Mouse (Mus musculus): ENCODE results near the gene Trim8. TPM values are rescaled to one million over a fixed set of nuclear protein-coding genes. Genes with fewer than 3 reads are reported as not detected.

The Trim8 gene
- polyA plus RNA-seq, 1 experiment from 2014 or later: 28.0 TPM

- no peaks in the 10 kb centered on the region for H3K36me3 ChIP-seq
- H3K27me3 ChIP-seq: no peaks in the 10 kb centered on the region
- peak overlapping the region; percentile 96 for H3K4me2 ChIP-seq (replicated peaks)
- peak overlapping the region; percentile 87 for H3K4me3 ChIP-seq
- peaks cover 27% of the 10 kb centered on the region for H3K4me1 ChIP-seq
- peak overlapping the region; percentile 93 for H3K9ac ChIP-seq (replicated peaks)
- H3K27ac ChIP-seq (replicated peaks): peak overlapping the region; percentile 100
- H3K9me3 ChIP-seq: no peaks in the 10 kb centered on the region
- WGBS: under 1% methylated on average over 47 of the region's 50 CpGs
- peak; percentile 17 for ATAC-seq (replicated peaks)
Measured at GRCm38 (mm10) chr19:46500581-46501341, 741 bp upstream of the Trim8 start.

- Histone ChIP-seq H3K4me1 (peaks cover 40% of the 10 kb centered on the region), H3K4me3 (peak overlapping the region; percentile 87), H3K4me2 (replicated peaks) (peak overlapping the region; percentile 96), H3K36me3 (no peaks in the 10 kb centered on the region), H3K9ac (replicated peaks) (peak overlapping the region; percentile 93), H3K27me3 (no peaks in the 10 kb centered on the region), H3K9me3 (no peaks in the 10 kb centered on the region), H3K27ac (replicated peaks) (peak overlapping the region; percentile 100)
- 0% methylated on average over 44 of the region's 46 CpGs for WGBS
- ATAC-seq (replicated peaks): no peak
Measured at GRCm38 (mm10) chr19:46502069-46502455, 560 bp downstream of the Trim8 start.

DNA sequence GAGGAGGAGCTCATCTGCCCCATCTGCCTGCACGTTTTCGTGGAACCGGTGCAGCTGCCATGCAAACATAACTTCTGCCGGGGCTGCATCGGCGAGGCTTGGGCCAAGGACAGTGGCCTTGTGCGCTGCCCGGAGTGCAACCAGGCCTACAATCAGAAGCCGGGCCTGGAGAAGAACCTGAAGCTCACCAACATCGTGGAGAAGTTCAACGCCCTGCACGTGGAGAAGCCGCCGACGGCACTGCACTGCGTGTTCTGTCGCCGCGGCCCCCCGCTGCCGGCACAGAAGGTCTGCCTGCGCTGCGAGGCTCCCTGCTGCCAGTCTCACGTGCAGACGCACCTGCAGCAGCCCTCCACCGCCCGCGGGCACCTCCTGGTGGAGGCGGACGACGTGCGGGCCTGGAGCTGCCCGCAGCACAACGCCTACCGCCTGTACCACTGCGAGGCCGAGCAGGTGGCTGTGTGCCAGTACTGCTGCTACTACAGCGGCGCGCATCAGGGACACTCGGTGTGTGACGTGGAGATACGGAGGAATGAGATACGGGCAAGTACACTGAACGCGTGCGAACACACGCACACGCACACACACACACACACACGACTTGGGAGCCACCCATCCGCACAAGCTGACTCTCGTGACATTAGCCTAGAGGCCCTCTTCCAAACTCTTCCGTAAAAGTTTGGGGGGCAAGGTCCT lies 1.1 kb downstream of the Trim8 start:
- H3K9me3 ChIP-seq: no peaks in the 10 kb centered on the region
- ATAC-seq (replicated peaks): 0 out of 2 replicates have a peak, but pooled peaks have one; percentile 7
- peak overlapping the region; percentile 87 for H3K4me3 ChIP-seq

DNA sequence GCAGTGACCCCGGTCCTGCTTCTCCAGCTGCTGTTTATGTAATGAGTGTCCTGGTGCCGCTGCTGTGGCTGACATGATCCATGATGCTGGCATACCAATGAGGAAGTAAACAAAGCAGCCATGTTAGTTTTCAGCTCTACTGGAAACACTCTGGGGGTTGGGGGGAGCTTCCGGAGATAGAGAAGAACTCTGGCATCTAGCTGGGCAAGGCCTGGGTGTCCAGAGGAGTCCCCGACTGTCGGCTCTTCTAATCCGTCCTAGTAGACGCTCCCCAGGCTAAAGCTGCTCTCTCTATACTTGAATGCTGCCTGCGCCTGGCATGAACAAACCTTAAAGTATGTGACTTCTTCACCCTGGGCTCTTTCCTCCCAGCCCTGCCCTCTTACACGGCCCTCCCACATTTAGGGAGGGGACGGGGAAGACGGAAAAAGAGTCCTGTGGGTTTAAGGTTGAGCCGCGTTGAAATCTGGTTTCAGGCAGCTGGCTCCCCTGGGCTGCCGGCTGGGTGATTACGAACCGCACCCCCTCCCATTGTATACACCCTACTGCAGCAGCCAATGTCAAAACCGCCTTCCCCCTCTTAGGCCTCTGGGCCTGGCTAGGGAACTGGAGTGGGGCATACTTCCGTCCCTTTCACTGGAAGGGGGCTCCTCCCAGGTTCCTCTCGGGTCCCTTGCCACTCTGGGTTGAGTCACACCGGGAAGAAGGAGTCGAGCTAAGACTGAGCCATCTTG lies 2.0 kb downstream of the Trim8 start:
- ATAC-seq (replicated peaks): 0 out of 2 replicates have a peak, but pooled peaks have one; percentile 2
- peak overlapping the region; percentile 100 for H3K27ac ChIP-seq (replicated peaks)
- no peaks in the 10 kb centered on the region for H3K36me3 ChIP-seq
- H3K9me3 ChIP-seq: no peaks in the 10 kb centered on the region
- H3K4me2 ChIP-seq (replicated peaks): peak overlapping the region; percentile 96
- peaks cover 55% of the 10 kb centered on the region for H3K4me1 ChIP-seq
- WGBS: under 1% methylated on average over 21 of the region's 21 CpGs
- peak overlapping the region; percentile 87 for H3K4me3 ChIP-seq
- H3K9ac ChIP-seq (replicated peaks): peak overlapping the region; percentile 93
- H3K27me3 ChIP-seq: no peaks in the 10 kb centered on the region

More for the DNA sequence above, 1.1 kb downstream of the Trim8 start:
- Histone ChIP-seq H3K4me1 (peaks cover 46% of the 10 kb centered on the region), H3K27ac (replicated peaks) (peak overlapping the region; percentile 100), H3K9ac (replicated peaks) (peak overlapping the region; percentile 93), H3K27me3 (no peaks in the 10 kb centered on the region), H3K36me3 (no peaks in the 10 kb centered on the region), H3K4me2 (replicated peaks) (peak overlapping the region; percentile 96)
- WGBS: under 1% methylated on average over 53 of the region's 53 CpGs

- Histone ChIP-seq H3K4me2 (replicated peaks) (peak overlapping the region; percentile 96), H3K9me3 (no peaks in the 10 kb centered on the region), H3K4me3 (peak overlapping the region; percentile 87), H3K36me3 (no peaks in the 10 kb centered on the region), H3K27ac (replicated peaks) (peak overlapping the region; percentile 100), H3K27me3 (no peaks in the 10 kb centered on the region), H3K4me1 (peaks cover 58% of the 10 kb centered on the region), H3K9ac (replicated peaks) (peak overlapping the region; percentile 93)
- WGBS: 0% methylated on average over 4 of the region's 4 CpGs
- 0 out of 2 replicates have a peak, but pooled peaks have one; percentile 0 for ATAC-seq (replicated peaks)
Measured at GRCm38 (mm10) chr19:46504085-46504552, 2.6 kb downstream of the Trim8 start.

- Histone ChIP-seq H3K4me3 (peak overlapping the region; percentile 87), H3K4me1 (peaks cover 62% of the 10 kb centered on the region), H3K36me3 (no peaks in the 10 kb centered on the region), H3K9me3 (no peaks in the 10 kb centered on the region), H3K9ac (replicated peaks) (peak overlapping the region; percentile 93), H3K27me3 (no peaks in the 10 kb centered on the region), H3K27ac (replicated peaks) (peak overlapping the region; percentile 100), H3K4me2 (replicated peaks) (peak overlapping the region; percentile 96)
- ATAC-seq (replicated peaks): no peak
- WGBS: 60% methylated on average over 9 of the region's 9 CpGs
Measured at GRCm38 (mm10) chr19:46504822-46505417, 3.4 kb downstream of the Trim8 start.

GRCm38 (mm10) chr19:46505646-46506371 lies 4.3 kb downstream of the Trim8 start:
- H3K36me3 ChIP-seq: no peaks in the 10 kb centered on the region
- H3K4me2 ChIP-seq (replicated peaks): peak overlapping the region; percentile 96
- peak overlapping the region; percentile 51 for H3K9ac ChIP-seq (replicated peaks)
- 73% methylated on average over 8 of the region's 8 CpGs for WGBS
- no peaks in the 10 kb centered on the region for H3K9me3 ChIP-seq
- peak overlapping the region; percentile 87 for H3K4me3 ChIP-seq
- H3K4me1 ChIP-seq: peaks cover 71% of the 10 kb centered on the region
- H3K27me3 ChIP-seq: no peaks in the 10 kb centered on the region
- no peak for ATAC-seq (replicated peaks)
- peak overlapping the region; percentile 83; the same call in 1 of the 2 replicates for H3K27ac ChIP-seq (replicated peaks)

DNA sequence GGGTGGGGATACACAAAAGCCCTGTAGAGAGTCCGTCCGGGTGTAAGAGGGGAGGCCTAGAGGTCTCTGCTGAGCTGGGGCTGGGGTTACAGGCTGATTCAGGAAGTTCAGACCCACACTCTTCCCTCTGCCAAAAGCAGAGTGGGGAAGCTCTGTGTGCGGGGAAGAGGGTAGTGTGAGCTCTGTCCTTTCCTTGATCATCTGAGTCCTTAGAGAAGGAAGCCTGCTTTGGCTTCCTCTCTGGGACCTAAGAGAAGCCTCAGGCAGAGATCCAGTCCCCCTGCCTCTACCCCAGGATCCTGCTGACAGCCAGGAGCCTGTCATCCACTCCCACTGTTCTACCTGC lies 4.8 kb downstream of the Trim8 start:
- 30% methylated on average over 3 of the region's 3 CpGs for WGBS
- H3K9me3 ChIP-seq: no peaks in the 10 kb centered on the region
- ATAC-seq (replicated peaks): no peak
- H3K9ac ChIP-seq (replicated peaks): peak overlapping the region; percentile 51
- H3K4me3 ChIP-seq: peak overlapping the region; percentile 87
- no peaks in the 10 kb centered on the region for H3K27me3 ChIP-seq
- peak overlapping the region; percentile 96 for H3K4me2 ChIP-seq (replicated peaks)
- peaks cover 72% of the 10 kb centered on the region for H3K4me1 ChIP-seq
- H3K27ac ChIP-seq (replicated peaks): peak overlapping the region; percentile 83
- 0 out of 2 replicates have a peak, but pooled peaks cover under 1% of the 10 kb centered on the region for H3K36me3 ChIP-seq

GRCm38 (mm10) chr19:46507181-46507581 lies 5.7 kb downstream of the Trim8 start:
- peaks cover 75% of the 10 kb centered on the region for H3K4me1 ChIP-seq
- no peaks in the 10 kb centered on the region for H3K27me3 ChIP-seq
- peak overlapping the region; percentile 87 for H3K4me3 ChIP-seq
- H3K27ac ChIP-seq (replicated peaks): peak overlapping the region; percentile 83
- H3K9me3 ChIP-seq: no peaks in the 10 kb centered on the region
- peaks cover 9% of the 10 kb centered on the region for H3K36me3 ChIP-seq
- peak overlapping the region; percentile 96 for H3K4me2 ChIP-seq (replicated peaks)
- 8% methylated on average over 8 of the region's 8 CpGs for WGBS
- H3K9ac ChIP-seq (replicated peaks): peak overlapping the region; percentile 51
- ATAC-seq (replicated peaks): peak; percentile 10; the same call in 1 of the 2 replicates

GRCm38 (mm10) chr19:46507806-46508205 lies 6.3 kb downstream of the Trim8 start:
- peak overlapping the region; percentile 83 for H3K27ac ChIP-seq (replicated peaks)
- peak overlapping the region; percentile 87; the same call in 1 of the 2 replicates for H3K4me3 ChIP-seq
- peak overlapping the region; percentile 96 for H3K4me2 ChIP-seq (replicated peaks)
- ATAC-seq (replicated peaks): no peak
- 0 out of 2 replicates have a peak overlapping the region, but pooled peaks have one; percentile 22 for H3K9ac ChIP-seq (replicated peaks)
- H3K4me1 ChIP-seq: peaks cover 73% of the 10 kb centered on the region
- peaks cover 15% of the 10 kb centered on the region for H3K36me3 ChIP-seq
- 65% methylated on average over 1 of the region's 1 CpGs for WGBS
- H3K27me3 ChIP-seq: no peaks in the 10 kb centered on the region
- no peaks in the 10 kb centered on the region for H3K9me3 ChIP-seq

GRCm38 (mm10) chr19:46508738-46509137 lies 7.2 kb downstream of the Trim8 start:
- Histone ChIP-seq H3K9ac (replicated peaks) (no peak overlapping the region), H3K4me2 (replicated peaks) (0 out of 2 replicates have a peak overlapping the region, but pooled peaks have one; percentile 13), H3K27me3 (no peaks in the 10 kb centered on the region), H3K36me3 (peaks cover 23% of the 10 kb centered on the region), H3K27ac (replicated peaks) (no peak overlapping the region), H3K4me3 (no peak overlapping the region), H3K4me1 (peaks cover 73% of the 10 kb centered on the region), H3K9me3 (no peaks in the 10 kb centered on the region)
- no peak for ATAC-seq (replicated peaks)
- 81% methylated on average over 3 of the region's 3 CpGs for WGBS

All from forebrain, embryonic 15.5 days (tissue).